Mouse (Mus musculus) CD4-positive helper T cell, adult 2 months (primary cell): Measurements from ENCODE around the gene Stk24.

Source experiments
- DNase-seq: peaks from one replicate; pipeline ENCODE4 v3.0.0-alpha.2; 2012; ENCODE audit warnings: low read depth, missing footprints, low spot score

Gene Stk24

DNA sequence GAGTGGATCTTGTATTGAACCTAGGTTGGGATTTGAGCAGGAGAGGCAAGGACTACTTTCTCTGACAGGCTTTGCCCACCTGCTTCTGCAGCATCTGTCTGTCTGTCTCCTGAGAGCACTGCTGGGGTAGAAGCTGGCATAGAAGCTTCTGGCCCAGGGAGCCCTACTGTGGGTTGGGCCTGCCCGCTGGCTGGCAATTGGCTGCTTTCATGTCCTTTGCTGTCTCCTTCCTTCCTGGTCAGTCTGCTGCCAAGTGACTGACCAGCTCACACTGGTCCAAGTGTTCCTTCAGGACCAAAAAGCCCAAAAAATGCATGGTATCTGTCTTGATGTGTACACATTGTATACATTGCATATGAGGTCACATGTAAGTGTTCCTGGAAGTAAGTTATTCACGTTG is 115.9 kb downstream of the Stk24 start:
- no peak for DNase-seq

DNA sequence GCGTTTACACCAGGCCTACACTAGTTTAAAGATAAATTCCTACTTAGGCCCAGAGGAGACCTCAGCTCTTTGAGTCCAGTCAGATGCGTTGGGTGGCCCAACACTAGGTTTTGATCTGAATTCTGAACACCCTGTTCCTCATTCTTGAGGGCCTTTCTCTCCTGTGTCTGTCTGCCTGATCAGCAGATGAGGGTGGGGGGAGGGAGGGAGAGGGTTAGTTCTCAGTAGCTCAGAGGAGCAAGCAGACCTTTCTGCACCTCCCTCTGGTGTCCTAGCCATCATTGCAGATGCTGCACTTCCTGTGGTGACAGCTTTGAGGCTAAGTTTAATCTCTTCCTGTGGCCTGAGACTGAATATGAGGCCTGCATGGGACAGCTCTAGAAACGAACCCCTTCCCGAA is 117.2 kb downstream of the Stk24 start:
- no peak for DNase-seq

DNA sequence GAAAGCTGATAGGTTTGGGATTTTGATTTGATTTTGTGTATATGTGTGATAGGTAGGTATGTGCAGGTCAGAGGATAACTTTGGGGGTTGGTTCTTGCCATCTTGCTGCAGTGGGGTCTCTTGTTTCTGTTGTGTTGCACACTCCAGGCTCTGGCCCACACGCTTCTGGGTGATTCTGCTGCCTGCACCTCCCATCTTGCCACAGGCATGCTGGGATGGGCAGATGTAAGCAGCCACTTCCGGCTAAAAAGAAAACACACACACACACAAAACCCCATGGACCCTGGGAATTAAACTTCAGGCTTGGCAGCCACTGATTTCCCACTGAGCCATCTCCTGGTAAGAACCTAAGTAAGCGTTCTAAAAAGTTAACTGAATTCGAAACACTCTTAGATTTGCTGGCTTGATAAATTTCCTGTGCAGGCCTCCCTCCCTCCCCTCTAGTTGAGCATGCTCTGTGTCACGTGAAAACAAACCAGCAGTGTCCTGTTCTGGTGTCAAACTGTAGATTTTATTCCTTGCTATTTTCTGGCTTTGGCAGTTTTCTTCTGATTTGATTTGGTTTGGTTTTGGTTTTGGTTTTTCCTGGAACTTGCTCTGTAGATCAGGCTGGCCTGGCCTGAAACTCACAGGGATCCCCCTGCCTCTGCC is 118.5 kb downstream of the Stk24 start:
- peak; percentile 40 for DNase-seq

DNA sequence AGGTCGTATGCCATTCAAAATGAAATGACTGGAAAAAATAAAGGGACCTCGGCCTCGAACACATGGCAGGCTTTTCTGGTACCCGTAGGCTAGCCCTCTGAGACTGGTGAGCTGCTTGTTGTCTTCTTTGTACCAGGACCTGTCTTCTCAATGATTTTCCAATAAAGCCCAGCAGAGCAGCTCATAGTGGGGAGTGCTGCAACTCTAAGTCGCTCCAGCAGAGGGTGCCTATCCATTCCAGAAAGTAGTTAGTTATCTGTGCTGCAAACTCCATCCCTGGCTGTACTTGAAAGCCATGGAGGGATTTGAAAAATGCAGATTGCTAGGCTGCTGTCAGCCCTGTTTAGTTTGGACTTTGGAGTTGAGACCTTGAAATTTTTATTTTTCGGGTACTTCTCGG is 120.0 kb downstream of the Stk24 start:
- DNase-seq, result peak; percentile 54

DNA sequence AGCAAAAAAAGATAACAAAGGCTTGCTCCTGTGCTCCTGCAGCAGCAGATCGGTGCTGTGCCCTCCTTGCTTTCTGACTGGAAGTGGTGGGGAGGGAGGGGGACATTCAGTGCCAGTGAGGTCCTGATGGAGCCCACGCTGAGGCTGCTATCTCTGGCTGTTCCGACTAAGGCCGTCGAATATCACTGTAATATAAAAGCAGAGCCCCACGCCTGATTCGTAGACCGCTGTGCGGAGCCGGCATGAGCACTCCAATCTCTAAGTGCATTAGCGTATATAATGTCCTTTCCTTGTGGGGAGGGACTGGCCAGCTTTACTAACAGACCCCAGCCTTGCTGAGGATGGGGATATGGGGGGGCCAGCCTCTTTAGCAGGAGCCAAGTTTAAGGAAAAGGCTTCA is 120.5 kb downstream of the Stk24 start:
- no peak for DNase-seq

DNA sequence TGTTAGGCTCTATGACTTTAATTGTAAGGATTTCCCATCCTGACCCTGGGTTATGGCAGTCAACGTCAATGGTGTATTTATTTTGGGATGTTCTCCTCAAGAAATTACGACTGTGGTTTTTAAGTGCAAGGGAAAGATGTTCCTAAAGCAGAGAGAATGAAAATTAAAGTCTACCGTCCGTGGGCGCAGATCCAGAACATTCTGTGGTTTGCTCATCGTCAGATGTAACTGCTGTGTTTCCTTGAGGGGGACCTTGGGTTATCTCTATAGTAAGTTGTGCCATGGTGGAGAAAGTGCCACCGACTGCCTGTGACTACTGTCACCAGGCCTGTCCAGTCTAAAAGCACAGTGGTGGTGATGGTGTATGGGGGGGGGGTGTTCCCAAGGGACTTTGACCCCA is 122.9 kb downstream of the Stk24 start:
- no peak for DNase-seq

DNA sequence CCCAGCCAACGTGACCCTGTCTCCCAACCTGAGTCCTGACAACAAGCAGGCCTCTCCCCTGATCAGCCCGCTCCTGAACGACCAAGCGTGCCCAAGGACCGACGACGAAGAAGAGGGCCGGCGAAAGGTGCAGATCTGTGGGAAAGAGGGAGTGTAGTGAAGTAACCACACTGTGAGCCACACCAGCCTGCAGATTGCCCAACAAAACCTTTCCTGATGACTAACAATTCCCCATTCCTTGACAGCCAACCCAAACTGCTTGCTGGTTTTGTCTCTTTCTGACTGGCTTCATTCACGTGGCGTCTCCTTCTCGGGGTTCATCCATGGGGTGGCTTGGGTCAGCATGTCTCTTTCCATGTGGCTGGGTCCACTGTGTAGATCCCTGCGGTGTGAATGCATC is 124.3 kb downstream of the Stk24 start:
- no peak for DNase-seq

DNA sequence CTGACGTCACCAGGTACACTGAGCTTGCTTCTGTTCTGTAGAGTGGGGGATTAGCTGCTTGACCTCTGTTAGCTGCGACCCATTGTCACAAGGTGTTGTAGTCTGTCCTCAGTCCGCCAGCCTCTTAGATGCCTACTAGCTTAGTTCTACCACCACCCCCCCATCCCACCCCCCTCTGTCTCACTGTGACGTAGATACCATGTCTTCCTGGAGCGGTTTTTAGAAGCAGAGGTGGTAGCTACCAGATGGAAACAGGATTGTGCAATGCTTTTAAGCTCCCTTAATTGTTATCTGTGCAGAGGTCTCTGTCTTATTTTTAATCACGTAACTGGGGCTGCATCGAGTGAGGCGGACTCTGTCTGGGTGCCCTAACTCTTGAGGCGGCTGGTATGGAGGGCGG is 124.9 kb downstream of the Stk24 start:
- no peak for DNase-seq

DNA sequence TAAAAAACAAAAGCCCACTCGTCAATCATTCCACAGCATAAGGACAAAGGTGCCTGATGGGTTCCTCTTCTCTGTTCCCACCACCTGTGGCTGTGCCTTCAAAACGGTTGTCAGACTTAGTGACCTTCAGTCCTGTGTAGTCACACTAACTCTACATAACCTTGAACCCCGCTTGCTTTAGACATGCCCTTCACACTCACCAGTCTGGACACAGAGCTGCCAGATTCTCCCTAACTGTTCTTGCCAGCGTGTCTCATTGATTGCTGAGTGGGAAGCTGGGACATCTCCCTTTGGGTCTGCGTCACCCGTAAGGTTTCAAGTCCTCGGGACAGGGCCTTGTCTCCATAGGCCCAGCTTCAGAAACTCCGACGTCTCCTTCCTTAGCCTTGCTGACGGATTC is 127.3 kb downstream of the Stk24 start:
- no peak for DNase-seq

DNA sequence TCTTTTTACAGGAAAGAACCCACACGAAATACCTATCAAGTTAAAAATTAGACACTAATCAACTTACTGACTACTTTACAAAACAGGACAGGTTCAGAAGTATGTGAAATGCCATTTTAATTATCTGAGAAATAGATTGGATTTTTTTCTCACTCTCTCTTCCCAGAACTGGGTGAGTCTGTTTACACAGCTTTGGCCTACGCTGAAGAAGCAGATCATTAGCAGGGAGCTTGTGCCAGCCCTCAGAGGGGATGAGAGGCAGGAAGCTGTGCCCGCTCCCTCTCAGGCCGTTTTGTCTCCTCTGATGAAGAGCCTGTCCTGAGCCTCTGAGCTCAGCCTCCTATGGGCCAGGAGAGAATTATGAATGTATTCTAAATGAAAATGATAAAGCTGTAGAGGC is 128.1 kb downstream of the Stk24 start:
- DNase-seq, result no peak

DNA sequence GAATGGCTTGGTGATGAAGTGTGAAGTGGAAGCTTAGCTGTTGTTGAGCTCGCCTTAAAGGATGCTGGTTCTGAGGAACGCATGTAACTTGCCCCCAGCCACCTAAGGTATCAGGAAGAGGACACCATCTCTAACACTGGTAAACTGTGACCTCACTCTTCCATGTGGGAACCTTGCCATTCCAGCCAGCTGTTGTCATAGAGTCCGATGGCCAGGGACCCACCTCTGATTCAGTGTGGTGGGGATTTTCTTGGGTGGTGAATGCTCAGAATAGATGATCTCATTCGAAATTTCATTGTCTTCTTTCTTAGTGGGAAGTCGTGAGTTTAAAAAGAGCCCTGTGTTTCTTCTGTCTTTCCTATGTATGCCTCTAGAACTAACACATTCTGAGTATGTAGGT is 128.7 kb downstream of the Stk24 start:
- no peak for DNase-seq

DNA sequence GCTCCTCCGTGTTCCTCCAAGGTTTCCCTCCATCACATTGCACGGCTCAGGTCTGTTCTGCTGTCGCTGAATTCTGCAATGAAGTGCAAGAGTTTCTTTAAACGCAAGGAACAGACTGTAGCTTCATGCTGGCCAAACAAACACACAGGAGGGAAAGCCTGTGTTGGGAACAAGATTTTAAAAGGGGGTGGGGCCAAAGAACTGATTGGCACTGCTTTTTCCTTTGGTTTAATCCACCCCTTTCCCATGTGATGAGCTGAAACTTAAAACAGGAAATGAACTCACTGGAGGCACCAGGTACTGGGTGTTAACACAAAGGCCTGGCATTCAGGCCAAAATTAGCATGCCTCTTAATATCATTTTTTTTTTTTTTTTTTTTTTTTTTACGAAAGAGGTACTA is 131.5 kb downstream of the Stk24 start:
- no peak for DNase-seq

DNA sequence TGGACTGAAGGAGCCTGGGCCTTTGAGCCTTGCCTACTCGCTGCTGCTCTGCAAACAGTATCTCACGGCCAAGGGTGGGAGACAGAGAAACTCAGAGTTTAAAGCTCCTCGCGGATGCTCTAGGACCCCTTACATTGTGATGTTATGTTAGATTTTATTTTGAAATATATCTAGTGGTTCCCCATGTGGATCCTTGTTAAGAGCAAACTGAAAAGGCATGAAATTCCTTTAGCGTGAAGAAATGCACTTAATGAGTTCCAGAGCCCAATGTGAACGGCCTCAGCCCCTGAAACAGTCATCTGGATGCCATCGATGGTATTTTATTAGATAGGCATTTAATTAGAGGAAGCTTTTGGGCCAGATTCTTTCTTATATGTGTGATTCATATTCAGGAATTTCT is 132.5 kb downstream of the Stk24 start:
- DNase-seq, result no peak

DNA sequence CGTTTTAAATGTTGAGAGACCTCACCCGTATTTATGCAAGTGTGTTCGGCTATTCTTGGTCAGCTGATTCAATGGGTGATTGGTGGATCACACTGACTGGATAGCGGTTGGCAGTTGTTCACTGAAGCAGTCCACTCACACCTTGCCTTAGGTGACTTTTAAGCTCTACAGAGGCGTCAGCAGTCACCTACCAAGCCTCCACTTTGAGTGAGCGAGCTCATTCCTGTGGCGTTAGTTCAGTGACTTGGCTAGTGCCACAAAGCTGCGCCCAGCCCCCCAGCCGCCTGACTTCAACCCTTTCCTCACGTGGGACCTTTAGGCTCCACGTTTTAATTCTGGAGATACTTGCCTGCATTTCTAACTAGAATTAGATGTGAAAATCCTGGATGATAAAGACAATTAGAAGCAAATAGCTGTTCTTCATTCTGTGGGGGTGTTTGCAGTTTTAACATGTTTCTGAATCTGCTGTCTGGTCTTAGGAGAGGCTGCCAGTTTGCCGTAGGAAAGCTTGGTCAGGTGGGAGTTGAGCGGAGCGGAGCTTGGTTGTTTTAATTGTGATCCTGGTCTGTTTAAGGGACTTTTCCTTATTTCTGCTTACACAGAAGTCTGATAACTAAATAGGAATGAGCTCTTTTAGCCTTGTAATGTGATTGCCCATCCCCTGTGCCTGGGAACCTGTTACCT is 133.6 kb downstream of the Stk24 start:
- no peak for DNase-seq

DNA sequence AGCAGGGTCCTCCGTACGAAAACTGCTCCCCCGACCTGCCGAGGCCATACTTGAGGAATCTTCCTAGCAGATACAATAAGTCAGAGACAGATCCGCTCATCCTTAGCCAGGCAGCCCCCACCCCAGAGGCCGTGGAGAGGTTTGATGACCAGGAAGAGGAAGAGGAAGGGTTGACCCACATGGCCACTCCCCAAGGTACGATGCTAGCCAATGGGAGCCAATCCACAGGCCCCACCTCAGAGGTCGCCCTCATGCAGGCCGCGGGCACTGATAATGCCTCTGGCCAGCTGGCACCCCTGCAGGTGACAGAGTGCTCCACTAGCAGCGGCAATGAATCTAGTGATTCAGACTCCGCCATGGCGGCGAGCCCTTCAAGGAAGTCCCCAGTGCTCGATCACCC is 135.7 kb downstream of the Stk24 start:
- no peak for DNase-seq

DNA sequence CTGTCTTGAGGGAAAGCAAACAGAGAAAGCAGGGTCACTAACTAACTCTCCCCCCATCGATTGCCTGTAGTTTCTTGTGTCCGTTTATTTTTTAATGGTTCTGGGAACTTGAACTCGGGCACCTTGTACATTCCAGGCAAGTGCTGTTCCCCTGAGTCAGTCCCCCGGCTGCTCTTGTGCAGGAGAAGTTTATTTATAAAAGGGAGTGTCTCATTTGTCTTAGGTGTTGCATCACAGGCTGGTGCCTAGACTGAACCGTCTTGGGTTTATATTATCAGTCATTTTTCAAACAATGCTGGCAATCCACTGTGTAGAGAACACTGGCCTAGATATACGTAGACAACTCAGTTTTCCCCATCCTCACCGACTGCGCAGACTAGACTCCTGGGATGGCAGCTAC is 140.4 kb downstream of the Stk24 start:
- no peak for DNase-seq

DNA sequence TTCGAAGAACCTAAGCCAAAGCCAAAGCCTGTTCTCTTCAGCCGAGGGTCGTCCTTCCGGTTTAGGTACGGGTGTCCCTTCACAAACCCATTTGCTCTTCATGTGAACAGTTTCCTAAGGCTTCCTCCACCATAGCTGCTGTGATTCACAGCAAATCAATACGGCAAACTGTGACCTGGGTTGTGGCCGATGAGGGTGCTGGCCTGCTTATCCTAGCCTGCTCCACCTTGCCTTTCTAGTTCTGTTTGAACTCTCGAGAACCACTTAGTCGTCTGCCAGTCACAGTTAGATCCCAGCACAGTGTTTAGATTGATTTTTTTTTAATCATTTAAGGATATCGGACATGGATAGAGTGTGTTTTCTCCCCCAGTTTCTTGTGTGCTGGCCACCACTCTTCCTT is 141.1 kb downstream of the Stk24 start:
- no peak for DNase-seq

DNA sequence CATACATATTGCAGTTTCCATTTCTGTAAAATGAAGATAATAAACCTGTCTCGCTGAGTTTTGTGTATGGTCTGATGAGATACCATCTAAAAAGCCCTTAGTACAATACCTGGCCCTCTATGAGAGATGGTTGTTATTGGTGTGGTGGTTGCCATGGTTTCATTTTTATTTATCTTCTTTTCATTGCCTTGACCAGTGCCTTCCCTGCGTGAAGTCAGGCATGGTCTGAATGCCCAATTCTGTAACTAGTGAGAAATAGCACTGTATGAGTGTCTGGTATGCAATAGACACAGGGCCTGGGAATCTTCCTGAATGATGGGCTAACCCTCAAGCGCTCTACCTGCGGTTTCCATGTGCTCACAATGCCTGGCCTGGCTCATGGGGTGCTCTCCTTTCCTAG is 143.1 kb downstream of the Stk24 start:
- no peak for DNase-seq
